Mouse (Mus musculus): Measurements from ENCODE around the gene Jade2.

GRCm38 (mm10) chr11:51884092-51884491 lies 26.6 kb upstream of the Jade2 start:
- TF ChIP-seq EP300 (IDR thresholded peaks at IDR 0.05; ENCODE audit: insufficient read depth, low read depth, low read length), result no peak
- no peak for TF ChIP-seq CTCF (IDR thresholded peaks at IDR 0.05; ENCODE audit: low read depth, low read length)
- no peak for TF ChIP-seq POLR2A (IDR thresholded peaks at IDR 0.05; ENCODE audit: insufficient read depth, low read length)
